ENCODE assay signal across 21 mouse cellular contexts in genomic region chr13:29348331-29348730, GRCm38 (mm10).
DNase-seq lines count a peak whose midpoint lies in the region; ATAC-seq lines count a peak whose summit lies in the region.
"Had no signal": no experiment of that assay in that cellular context is flagged by ENCODE, and none has a peak within 500 bp of the region (broad histone marks: within the 10 kb centered on the region; RNA-seq: fewer than 3 reads in every experiment).

No protein-coding gene starts in this region.

- peaks cover 5% of the 10 kb centered on the region; the same call in 1 of the 2 replicates for H3K36me3 ChIP-seq in forebrain, embryonic 15.5 days
- H3K36me3 ChIP-seq in forebrain, embryonic 10.5 days (replicated peaks) = peaks cover 14% of the 10 kb centered on the region
- H3K36me3 ChIP-seq in midbrain, embryonic 16.5 days (ENCODE audit: control insufficient read depth, insufficient read depth, low read length) = no peaks in the 10 kb centered on the region
- no peaks in the 10 kb centered on the region; the same call in 1 of the 2 replicates for H3K36me3 ChIP-seq in midbrain, embryonic 15.5 days (replicated peaks)
- H3K36me3 ChIP-seq in neural tube, embryonic 15.5 days = peaks cover 5% of the 10 kb centered on the region
- H3K36me3 ChIP-seq: hindbrain, embryonic 15.5 days had no signal

- H3K9ac ChIP-seq in forebrain, embryonic 15.5 days (replicated peaks) = no peak overlapping the region
- H3K9ac ChIP-seq in midbrain, embryonic 16.5 days (ENCODE audit: low read depth, low read length) = no peak overlapping the region
- no peak overlapping the region for H3K9ac ChIP-seq in midbrain, embryonic 15.5 days
- no peak overlapping the region for H3K9ac ChIP-seq in neural tube, embryonic 15.5 days (replicated peaks)
- H3K9ac ChIP-seq: embryonic facial prominence, embryonic 12.5 days; forebrain, embryonic 12.5 days; heart, embryonic 15.5 days; hindbrain, embryonic 15.5 days had no signal

- no peak overlapping the region for H3K4me2 ChIP-seq in forebrain, embryonic 15.5 days (replicated peaks)
- no peak overlapping the region for H3K4me2 ChIP-seq in midbrain, embryonic 16.5 days (ENCODE audit: low read length)
- H3K4me2 ChIP-seq in midbrain, embryonic 15.5 days = no peak overlapping the region
- H3K4me2 ChIP-seq in neural tube, embryonic 15.5 days = no peak overlapping the region
- H3K4me2 ChIP-seq: embryonic facial prominence, embryonic 12.5 days; forebrain, embryonic 12.5 days; heart, embryonic 11.5 days; heart, embryonic 15.5 days; hindbrain, embryonic 15.5 days had no signal

- WGBS in forebrain, embryonic 15.5 days = 90% methylated on average over 3 of the region's 3 CpGs
- WGBS in forebrain, embryonic 10.5 days = 92% methylated on average over 3 of the region's 3 CpGs
- 83% methylated on average over 3 of the region's 3 CpGs for WGBS in midbrain, embryonic 16.5 days
- 94% methylated on average over 3 of the region's 3 CpGs for WGBS in midbrain, embryonic 15.5 days
- 94% methylated on average over 3 of the region's 3 CpGs for WGBS in neural tube, embryonic 15.5 days

- no peak for ATAC-seq in forebrain, embryonic 15.5 days (replicated peaks)
- ATAC-seq in midbrain, embryonic 16.5 days = no peak
- ATAC-seq in midbrain, embryonic 15.5 days (replicated peaks) = no peak
- no peak for ATAC-seq in neural tube, embryonic 15.5 days (ENCODE audit: low FRiP score)
- ATAC-seq: CD4-positive, CD25-positive, alpha-beta regulatory T cell, adult 4 months; intestine, embryonic 16.5 days had no signal

- H3K4me3 ChIP-seq in forebrain, embryonic 15.5 days = no peak overlapping the region
- no peak overlapping the region for H3K4me3 ChIP-seq in forebrain, embryonic 10.5 days
- H3K4me3 ChIP-seq in midbrain, embryonic 16.5 days (ENCODE audit: low read depth, low read length) = no peak overlapping the region
- no peak overlapping the region for H3K4me3 ChIP-seq in midbrain, embryonic 15.5 days
- no peak overlapping the region for H3K4me3 ChIP-seq in neural tube, embryonic 15.5 days (replicated peaks)
- H3K4me3 ChIP-seq: embryonic facial prominence, embryonic 12.5 days; forebrain, embryonic 12.5 days; heart, adult 2 months; heart, embryonic 15.5 days; hindbrain, embryonic 15.5 days had no signal

- no peaks in the 10 kb centered on the region for H3K27me3 ChIP-seq in forebrain, embryonic 15.5 days
- H3K27me3 ChIP-seq in forebrain, embryonic 10.5 days (ENCODE audit: poor library complexity, severe bottlenecking) = no peaks in the 10 kb centered on the region
- H3K27me3 ChIP-seq in midbrain, embryonic 16.5 days (ENCODE audit: control insufficient read depth, insufficient read depth, low read depth, low read length) = no peaks in the 10 kb centered on the region
- no peaks in the 10 kb centered on the region for H3K27me3 ChIP-seq in midbrain, embryonic 15.5 days (replicated peaks)
- no peaks in the 10 kb centered on the region for H3K27me3 ChIP-seq in neural tube, embryonic 15.5 days (replicated peaks)
- H3K27me3 ChIP-seq: embryonic facial prominence, embryonic 12.5 days; forebrain, embryonic 12.5 days; heart, embryonic 15.5 days; hindbrain, embryonic 15.5 days had no signal

- peak overlapping the region; percentile 73; the same call in 1 of the 2 replicates for H3K27ac ChIP-seq in forebrain, embryonic 15.5 days (replicated peaks)
- H3K27ac ChIP-seq in forebrain, embryonic 10.5 days = no peak overlapping the region
- H3K27ac ChIP-seq in midbrain, embryonic 16.5 days (ENCODE audit: low read length) = 0 out of 2 replicates have a peak overlapping the region, but pooled peaks have one; percentile 47
- H3K27ac ChIP-seq in midbrain, embryonic 15.5 days = no peak overlapping the region
- H3K27ac ChIP-seq in neural tube, embryonic 15.5 days (replicated peaks) = peak overlapping the region; percentile 18; the same call in 1 of the 2 replicates
- H3K27ac ChIP-seq: embryonic facial prominence, embryonic 12.5 days; heart, adult 2 months; heart, embryonic 15.5 days; hindbrain, embryonic 15.5 days had no signal

- H3K4me1 ChIP-seq in forebrain, embryonic 15.5 days = peaks cover 21% of the 10 kb centered on the region
- peaks cover 16% of the 10 kb centered on the region; the same call in 1 of the 2 replicates for H3K4me1 ChIP-seq in forebrain, embryonic 10.5 days
- H3K4me1 ChIP-seq in midbrain, embryonic 16.5 days (ENCODE audit: control insufficient read depth, insufficient read depth, low read length) = no peaks in the 10 kb centered on the region
- no peaks in the 10 kb centered on the region for H3K4me1 ChIP-seq in midbrain, embryonic 15.5 days
- peaks cover 8% of the 10 kb centered on the region for H3K4me1 ChIP-seq in neural tube, embryonic 15.5 days
- H3K4me1 ChIP-seq: hindbrain, embryonic 15.5 days had no signal

- no peaks in the 10 kb centered on the region for H3K9me3 ChIP-seq in forebrain, embryonic 15.5 days
- peaks cover 7% of the 10 kb centered on the region for H3K9me3 ChIP-seq in forebrain, embryonic 10.5 days
- H3K9me3 ChIP-seq in midbrain, embryonic 16.5 days (replicated peaks; ENCODE audit: control insufficient read depth, low read length, poor library complexity, severe bottlenecking) = no peaks in the 10 kb centered on the region
- H3K9me3 ChIP-seq in midbrain, embryonic 15.5 days = no peaks in the 10 kb centered on the region
- H3K9me3 ChIP-seq in neural tube, embryonic 15.5 days (replicated peaks) = no peaks in the 10 kb centered on the region
- H3K9me3 ChIP-seq: embryonic facial prominence, embryonic 12.5 days; forebrain, embryonic 12.5 days; heart, embryonic 15.5 days; hindbrain, embryonic 15.5 days had no signal

- DNase-seq in adrenal gland, adult (ENCODE audit: inconsistent age in 2 of 2, low spot score in 1 of 2) = peak; percentile 35 to 71
- DNase-seq in adrenal gland, adult 8-10 months = no peak
- DNase-seq in forebrain, embryonic 10.5 days (ENCODE audit: extremely low spot score, low spot score) = no peak
- no peak for DNase-seq in layer of hippocampus, adult 11-12 months (ENCODE audit: low spot score)
- DNase-seq: B cell, adult 2 months; cerebellum, adult 11-12 months; cerebellum, adult 9-10 months; gastrocnemius, postnatal 14 days; heart, adult 2 months; heart, postnatal 14 days had no signal

Comparison
In these comparisons a context has a peak if more than half of its experiments do, and no peak if none do; other contexts are left out.
1. DNase-seq: peak in adrenal gland, adult (2 of 2); none in adrenal gland, adult 8-10 months (single experiment), forebrain, embryonic 10.5 days (single experiment) and layer of hippocampus, adult 11-12 months (single experiment).
2. H3K27ac ChIP-seq: peak in forebrain, embryonic 15.5 days (single experiment), midbrain, embryonic 16.5 days (single experiment) and neural tube, embryonic 15.5 days (single experiment); none in forebrain, embryonic 10.5 days (single experiment) and midbrain, embryonic 15.5 days (single experiment).